Mouse (Mus musculus) limb, embryonic 14.5 days (tissue): ENCODE results near the gene Dbh. TPM values are rescaled to one million over a fixed set of nuclear protein-coding genes. Genes with fewer than 3 reads are reported as not detected.

Source experiments
- ATAC-seq: fragments of 200-750 bp; cut with Nextera tagmentation; 2 replicates; pipeline ENCODE4 v1.8.0; 2017; ENCODE audit warnings: low read depth, moderate number of reproducible peaks, moderate TSS enrichment; ENCODE audit not compliant: low FRiP score
- DNase-seq: peaks from one replicate; pipeline ENCODE4 v3.0.0-alpha.2; 2015; ENCODE audit warnings: low spot score
- H3K27ac ChIP-seq: fragments of 300-500 bp; sonication (generic); replicated peaks from 2 replicates; pipeline ENCODE4 v1.5.1; 2014; ENCODE audit warnings: low read depth, mild to moderate bottlenecking, low read length, moderate library complexity, mixed read lengths
- H3K27me3 ChIP-seq: fragments of 300-500 bp; sonication (generic); 2 replicates; pipeline ENCODE4 v1.6.1; 2014; ENCODE audit warnings: low read length, mixed read lengths; ENCODE audit not compliant: control insufficient read depth, insufficient read depth
- H3K36me3 ChIP-seq: fragments of 300-500 bp; sonication (generic); 2 replicates; pipeline ENCODE4 v1.6.1; 2014; ENCODE audit warnings: mild to moderate bottlenecking, low read length, moderate library complexity, mixed read lengths; ENCODE audit not compliant: control insufficient read depth, insufficient read depth
- H3K4me1 ChIP-seq: fragments of 300-500 bp; sonication (generic); 2 replicates; pipeline ENCODE4 v1.6.1; 2014; ENCODE audit warnings: antibody characterized with exemption, low read length, mixed read lengths; ENCODE audit not compliant: control insufficient read depth, insufficient read depth
- H3K4me2 ChIP-seq: fragments of 300-500 bp; sonication (generic); replicated peaks from 2 replicates; pipeline ENCODE4 v1.6.1; 2014; ENCODE audit warnings: low read depth, mild to moderate bottlenecking, low read length, moderate library complexity; ENCODE audit not compliant: severe bottlenecking
- H3K4me3 ChIP-seq: fragments of 300-500 bp; sonication (generic); replicated peaks from 2 replicates; pipeline ENCODE4 v1.5.1; 2014; ENCODE audit warnings: low read length
- H3K9ac ChIP-seq: fragments of 300-500 bp; sonication (generic); 2 replicates; pipeline ENCODE4 v1.6.1; 2014; ENCODE audit warnings: mild to moderate bottlenecking, low read depth, low read length, moderate library complexity; ENCODE audit not compliant: severe bottlenecking
- H3K9me3 ChIP-seq: fragments of 300-500 bp; sonication (generic); 2 replicates; pipeline ENCODE4 v1.6.1; 2016; ENCODE audit warnings: low read length; ENCODE audit not compliant: control insufficient read depth
- POLR2A ChIP-seq: fragments of 200-500 bp; IDR thresholded peaks from 2 replicates; pipeline ENCODE4 v1.8.0; 2012; ENCODE audit warnings: inconsistent platforms, mild to moderate bottlenecking, moderate library complexity, borderline replicate concordance; ENCODE audit not compliant: insufficient read depth, insufficient read length; ENCODE audit errors: extremely low read depth
- WGBS: fragments of 180-500 bp; shearing (Covaris S2); extraction: QIAGEN DNeasy Blood & Tissue Kit; methylation state at CpG from one replicate; pipeline ENCODE4 v1.1.7; 2014; 5-methylcytosine and 5-hydroxymethylcytosine counted together
- polyA plus RNA-seq, 2 experiments: library from polyadenylated mRNA; depleted of rRNA in 1 of 2; stranded (reverse) in 1 of 2; unstranded in 1 of 2; fragments of >200 nt; fragmentation: Nextera tagmentation in 1 of 2; extraction: Ambion mirVana in 1 of 2; gene quantifications; 2 replicates each; pipeline versions ENCODE4 v1.2.1 to v1.2.3; 2012 to 2014

Dbh gene
- polyA plus RNA-seq, 2 experiments: 1.6 to 2.2 TPM

GRCm38 (mm10) chr2:27211966-27212893 lies 47.2 kb downstream of the Dbh start:
- H3K27me3 ChIP-seq: no peaks in the 10 kb centered on the region
- no peak overlapping the region for H3K4me3 ChIP-seq
- H3K9me3 ChIP-seq: no peaks in the 10 kb centered on the region
- H3K4me2 ChIP-seq: no peak overlapping the region
- no peak overlapping the region for H3K27ac ChIP-seq
- H3K9ac ChIP-seq: no peak overlapping the region
- H3K4me1 ChIP-seq: peaks cover 18% of the 10 kb centered on the region
- no peak for DNase-seq
- no peak for ATAC-seq
- WGBS: 68% methylated on average over 8 of the region's 8 CpGs
- TF ChIP-seq POLR2A: no peak
- H3K36me3 ChIP-seq: no peaks in the 10 kb centered on the region

- Histone ChIP-seq H3K27ac (no peak overlapping the region), H3K4me2 (no peak overlapping the region), H3K9me3 (no peaks in the 10 kb centered on the region), H3K27me3 (no peaks in the 10 kb centered on the region), H3K36me3 (no peaks in the 10 kb centered on the region), H3K4me1 (no peaks in the 10 kb centered on the region), H3K4me3 (no peak overlapping the region), H3K9ac (no peak overlapping the region)
- WGBS: 73% methylated on average over 2 of the region's 2 CpGs
- ATAC-seq: no peak
- TF ChIP-seq POLR2A: no peak
- no peak for DNase-seq
These were observed 50.5 kb downstream of the Dbh start for GRCm38 (mm10) chr2:27215537-27215936.

DNA sequence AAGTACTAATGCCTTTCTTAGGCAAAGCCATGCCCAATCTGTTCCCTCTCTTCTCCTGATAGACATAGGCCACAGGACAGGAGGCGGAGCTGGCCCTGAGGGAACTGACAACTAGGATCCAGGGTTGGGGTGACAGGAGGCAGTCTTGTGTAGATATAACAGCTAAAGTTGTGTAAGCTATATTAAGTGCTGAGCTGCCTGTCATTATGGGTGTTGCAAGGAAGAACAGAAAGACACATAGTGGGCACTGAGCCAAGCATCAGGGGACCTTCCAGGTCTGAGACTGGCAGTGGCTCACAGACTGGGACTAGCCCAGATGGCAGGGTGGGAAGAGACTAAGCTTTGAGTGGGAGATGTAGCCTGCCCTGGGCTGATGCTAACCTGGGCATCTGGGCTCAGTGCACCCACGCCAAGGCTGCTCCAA lies 53.1 kb downstream of the Dbh start:
- no peak overlapping the region for H3K27ac ChIP-seq
- no peaks in the 10 kb centered on the region for H3K27me3 ChIP-seq
- H3K4me1 ChIP-seq: no peaks in the 10 kb centered on the region
- no peaks in the 10 kb centered on the region for H3K9me3 ChIP-seq
- no peak overlapping the region for H3K9ac ChIP-seq
- H3K36me3 ChIP-seq: no peaks in the 10 kb centered on the region
- H3K4me3 ChIP-seq: no peak overlapping the region
- ATAC-seq (no peak), DNase-seq (no peak)
- TF ChIP-seq POLR2A: no peak
- H3K4me2 ChIP-seq: no peak overlapping the region
- WGBS: 65% methylated on average over 2 of the region's 2 CpGs

GRCm38 (mm10) chr2:27218569-27218968 lies 53.5 kb downstream of the Dbh start:
- DNase-seq (no peak), ATAC-seq (no peak)
- Histone ChIP-seq H3K4me2 (no peak overlapping the region), H3K27me3 (no peaks in the 10 kb centered on the region), H3K9ac (no peak overlapping the region), H3K36me3 (no peaks in the 10 kb centered on the region), H3K4me1 (no peaks in the 10 kb centered on the region), H3K9me3 (no peaks in the 10 kb centered on the region), H3K27ac (no peak overlapping the region), H3K4me3 (no peak overlapping the region)
- TF ChIP-seq POLR2A: no peak
- WGBS: 74% methylated on average over 8 of the region's 8 CpGs

DNA sequence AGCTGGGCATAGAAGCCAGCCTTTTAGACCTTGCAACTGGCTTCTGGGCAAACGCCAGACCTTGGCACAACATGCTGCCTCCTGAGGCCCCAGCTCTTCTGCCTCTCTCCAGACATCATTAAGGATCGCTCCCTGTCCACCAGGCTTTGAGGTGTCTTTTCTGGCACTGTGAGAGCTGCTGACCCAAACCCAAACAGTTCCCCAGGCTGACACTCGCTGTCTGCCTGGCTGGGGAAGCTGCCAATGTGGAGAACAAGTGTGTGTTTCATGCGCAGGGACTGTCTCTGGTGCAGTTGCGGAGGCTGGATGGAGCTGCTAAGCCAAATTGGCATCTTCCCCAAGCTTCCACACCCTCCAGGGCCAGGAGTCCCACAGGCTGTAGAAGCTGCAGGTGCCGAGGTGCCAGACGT lies 58.0 kb downstream of the Dbh start:
- Histone ChIP-seq H3K4me3 (no peak overlapping the region), H3K4me1 (no peaks in the 10 kb centered on the region), H3K27me3 (no peaks in the 10 kb centered on the region), H3K4me2 (no peak overlapping the region), H3K27ac (no peak overlapping the region), H3K36me3 (no peaks in the 10 kb centered on the region; the same call in 1 of the 2 replicates), H3K9me3 (no peaks in the 10 kb centered on the region), H3K9ac (no peak overlapping the region)
- WGBS: 84% methylated on average over 7 of the region's 7 CpGs
- TF ChIP-seq POLR2A: no peak
- no peak for DNase-seq
- no peak for ATAC-seq
